Mouse (Mus musculus): Measurements from ENCODE around the gene Lcor. TPM values are rescaled to one million over a fixed set of nuclear protein-coding genes. Genes with fewer than 3 reads are reported as not detected.

The Lcor gene
- polyA plus RNA-seq, 1 experiment, result 4.2 TPM

DNA sequence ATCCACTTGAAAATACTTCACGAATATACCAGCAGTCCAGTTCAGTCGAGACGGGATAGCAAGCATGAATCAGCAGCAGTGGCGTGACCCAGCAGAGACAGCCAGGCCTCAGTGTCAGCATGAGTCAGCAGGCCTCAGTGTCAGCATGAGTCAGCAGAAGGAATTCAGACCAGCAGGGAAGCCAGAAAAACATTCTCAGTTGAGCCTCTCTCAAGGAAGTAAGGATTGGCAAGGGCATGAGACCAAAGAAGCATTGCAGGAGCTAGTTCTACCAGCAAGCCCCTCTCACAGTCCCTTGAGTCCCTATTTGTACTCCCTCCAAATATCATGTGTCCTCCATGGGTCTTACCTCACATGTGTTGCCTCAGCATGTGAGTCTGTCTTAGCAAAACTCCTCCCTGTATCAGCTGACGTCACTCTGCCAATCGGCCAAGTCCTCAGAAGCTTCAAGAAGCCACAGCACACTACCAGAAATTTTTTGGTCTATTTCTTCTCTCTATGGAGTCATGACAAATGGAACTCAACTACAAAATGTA lies 27.3 kb upstream of the Lcor start:
- no peak for TF ChIP-seq POLR2A (IDR thresholded peaks at IDR 0.05; ENCODE audit: borderline replicate concordance, insufficient read depth, low read length)
- no peak for TF ChIP-seq CTCF (IDR thresholded peaks at IDR 0.05; ENCODE audit: borderline replicate concordance, insufficient read depth, low read depth, low read length)
- no peak overlapping the region for H3K4me3 ChIP-seq (replicated peaks; ENCODE audit: insufficient read depth, low read depth, low read length)
- WGBS, result 76% methylated on average over 6 of the region's 6 CpGs
- H3K27ac ChIP-seq (ENCODE audit: insufficient read depth, low read length), result no peak overlapping the region
- H3K4me1 ChIP-seq (ENCODE audit: control insufficient read depth, insufficient read depth, low read length), result no peaks in the 10 kb centered on the region
- DNase-seq, result no peak
- H3K27me3 ChIP-seq (ENCODE audit: control insufficient read depth, insufficient read depth, low read length), result no peaks in the 10 kb centered on the region

DNA sequence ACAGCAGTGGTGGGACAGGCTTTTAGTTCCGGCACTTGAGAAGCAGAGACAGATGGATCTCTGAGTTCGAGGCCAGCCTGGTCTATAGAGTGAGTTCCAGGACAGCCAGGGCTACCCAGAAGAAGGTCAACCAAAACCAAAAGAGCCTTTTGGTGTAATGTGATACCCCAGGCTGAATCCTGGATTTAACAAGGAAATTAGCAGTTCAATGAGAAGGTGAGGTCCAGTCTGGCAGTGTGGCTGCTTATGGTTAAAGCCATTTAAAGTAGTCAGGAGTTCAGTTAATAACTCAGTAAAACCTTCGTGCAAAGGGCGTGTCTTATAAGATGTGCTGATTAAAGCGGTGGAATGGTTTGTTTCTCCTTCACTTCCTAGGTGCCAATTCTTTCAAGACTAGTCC lies 25.3 kb upstream of the Lcor start:
- Histone ChIP-seq H3K27ac (ENCODE audit: insufficient read depth, low read length) (no peak overlapping the region), H3K4me3 (replicated peaks; ENCODE audit: insufficient read depth, low read depth, low read length) (no peak overlapping the region), H3K27me3 (ENCODE audit: control insufficient read depth, insufficient read depth, low read length) (no peaks in the 10 kb centered on the region), H3K4me1 (ENCODE audit: control insufficient read depth, insufficient read depth, low read length) (no peaks in the 10 kb centered on the region)
- no peak for DNase-seq
- no peak for TF ChIP-seq CTCF (IDR thresholded peaks at IDR 0.05; ENCODE audit: borderline replicate concordance, insufficient read depth, low read depth, low read length)
- no peak for TF ChIP-seq POLR2A (IDR thresholded peaks at IDR 0.05; ENCODE audit: borderline replicate concordance, insufficient read depth, low read length)
- 83% methylated on average over 5 of the region's 5 CpGs for WGBS

DNA sequence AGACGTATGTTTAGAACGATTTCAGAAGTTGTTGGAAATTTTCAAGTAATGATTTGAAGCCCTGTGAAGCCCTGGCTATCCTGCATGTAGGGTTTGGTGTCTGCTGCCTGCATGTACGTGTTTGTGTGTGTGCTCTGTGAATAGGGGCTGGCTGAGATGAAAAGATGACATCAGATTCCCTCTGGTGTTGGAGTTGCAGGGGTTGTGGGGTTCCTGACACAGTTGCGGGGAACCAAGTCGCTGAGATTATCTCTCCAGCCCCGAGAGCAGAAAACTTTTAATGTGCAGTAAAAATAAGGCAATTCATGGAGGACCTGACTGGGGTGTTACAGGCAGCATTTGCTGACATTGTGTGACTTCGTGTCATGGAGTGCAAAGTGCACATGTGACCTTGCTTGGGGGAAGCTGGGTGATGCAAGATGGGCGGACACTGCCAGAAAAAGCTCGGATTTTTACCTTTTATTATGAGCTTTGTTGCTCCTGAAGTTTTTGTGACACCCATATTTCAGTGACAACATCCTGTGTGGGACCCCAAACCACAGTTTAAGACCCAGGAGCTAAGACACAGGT lies 20.2 kb upstream of the Lcor start:
- TF ChIP-seq CTCF (IDR thresholded peaks at IDR 0.05; ENCODE audit: borderline replicate concordance, insufficient read depth, low read depth, low read length) (no peak), POLR2A (IDR thresholded peaks at IDR 0.05; ENCODE audit: borderline replicate concordance, insufficient read depth, low read length) (no peak)
- H3K27ac ChIP-seq (ENCODE audit: insufficient read depth, low read length), result no peak overlapping the region
- 79% methylated on average over 9 of the region's 9 CpGs for WGBS
- H3K4me3 ChIP-seq (replicated peaks; ENCODE audit: insufficient read depth, low read depth, low read length), result no peak overlapping the region
- H3K4me1 ChIP-seq (ENCODE audit: control insufficient read depth, insufficient read depth, low read length), result no peaks in the 10 kb centered on the region
- H3K27me3 ChIP-seq (ENCODE audit: control insufficient read depth, insufficient read depth, low read length), result no peaks in the 10 kb centered on the region
- DNase-seq, result no peak

DNA sequence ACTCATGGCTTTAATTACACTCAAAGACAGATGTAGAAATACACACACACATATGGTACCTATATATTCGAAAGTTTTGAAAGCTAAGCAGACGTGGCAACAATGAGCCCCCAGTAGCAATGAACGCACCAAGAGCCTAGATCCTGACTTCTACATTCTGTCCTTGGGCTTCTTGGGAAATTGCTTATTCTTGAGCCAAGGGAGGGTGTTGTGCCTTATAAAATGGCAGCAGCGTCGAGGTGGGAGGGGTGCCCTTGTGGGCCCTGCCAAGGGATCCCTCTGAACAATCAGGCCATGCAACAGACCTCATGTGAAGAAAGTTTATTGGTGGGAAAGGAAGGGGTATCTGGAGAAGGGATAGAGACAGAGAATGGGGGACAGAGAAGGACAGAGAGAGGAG lies 18.6 kb upstream of the Lcor start:
- Histone ChIP-seq H3K27ac (ENCODE audit: insufficient read depth, low read length) (no peak overlapping the region), H3K4me1 (ENCODE audit: control insufficient read depth, insufficient read depth, low read length) (no peaks in the 10 kb centered on the region), H3K4me3 (replicated peaks; ENCODE audit: insufficient read depth, low read depth, low read length) (no peak overlapping the region), H3K27me3 (ENCODE audit: control insufficient read depth, insufficient read depth, low read length) (no peaks in the 10 kb centered on the region)
- DNase-seq, result no peak
- no peak for TF ChIP-seq POLR2A (IDR thresholded peaks at IDR 0.05; ENCODE audit: borderline replicate concordance, insufficient read depth, low read length)
- TF ChIP-seq CTCF (IDR thresholded peaks at IDR 0.05; ENCODE audit: borderline replicate concordance, insufficient read depth, low read depth, low read length), result no peak
- WGBS, result 90% methylated on average over 5 of the region's 5 CpGs

DNA sequence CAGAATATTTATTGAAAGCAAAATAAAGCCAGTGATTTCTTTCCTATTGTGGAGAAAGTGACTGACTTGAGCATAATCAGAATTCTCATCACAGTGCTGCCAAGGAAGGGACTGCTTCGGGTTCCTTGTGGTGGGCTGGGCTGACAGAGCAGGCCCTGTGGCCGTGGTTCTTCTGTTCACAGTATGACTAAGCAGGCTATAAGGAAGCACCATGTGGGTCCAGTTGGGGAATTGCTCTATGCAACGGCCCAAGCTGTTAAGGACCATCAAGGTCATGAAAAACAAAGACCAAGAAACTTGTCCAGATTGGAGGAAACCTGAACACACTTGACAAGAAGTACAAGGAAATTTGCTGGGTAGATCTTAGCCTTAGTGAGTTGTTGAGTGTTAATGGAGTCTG lies 16.0 kb upstream of the Lcor start:
- Histone ChIP-seq H3K4me3 (replicated peaks; ENCODE audit: insufficient read depth, low read depth, low read length) (no peak overlapping the region), H3K27ac (ENCODE audit: insufficient read depth, low read length) (no peak overlapping the region), H3K4me1 (ENCODE audit: control insufficient read depth, insufficient read depth, low read length) (no peaks in the 10 kb centered on the region), H3K27me3 (ENCODE audit: control insufficient read depth, insufficient read depth, low read length) (no peaks in the 10 kb centered on the region)
- no peak for DNase-seq
- 80% methylated on average over 3 of the region's 3 CpGs for WGBS
- no peak for TF ChIP-seq CTCF (IDR thresholded peaks at IDR 0.05; ENCODE audit: borderline replicate concordance, insufficient read depth, low read depth, low read length)
- no peak for TF ChIP-seq POLR2A (IDR thresholded peaks at IDR 0.05; ENCODE audit: borderline replicate concordance, insufficient read depth, low read length)

DNA sequence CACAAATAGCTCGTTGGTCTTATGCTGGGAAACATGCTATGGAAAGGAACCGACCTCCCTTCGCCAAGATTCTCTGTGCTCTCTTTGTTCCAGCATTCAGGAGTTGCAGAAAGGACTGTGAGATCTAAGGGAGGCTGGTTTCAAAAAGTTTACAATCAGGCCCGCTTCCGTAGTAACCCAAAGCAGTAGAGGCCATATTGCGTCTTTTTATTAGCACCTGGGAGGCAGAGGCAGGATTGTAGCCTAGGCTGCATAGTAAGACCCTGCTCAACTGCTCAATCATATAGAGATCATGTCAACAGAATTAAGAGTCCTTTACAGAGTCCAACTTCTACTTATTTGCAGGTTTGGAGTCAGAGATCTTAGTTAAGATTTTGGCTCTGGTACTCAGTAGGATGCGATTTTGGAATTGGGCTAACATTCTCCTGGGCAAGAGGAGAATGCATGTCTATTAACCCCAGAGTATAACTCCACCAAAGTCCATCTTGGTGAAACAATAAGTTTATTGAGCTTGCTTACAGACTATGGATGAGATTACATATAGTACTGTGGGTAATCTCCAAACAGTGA lies 8.8 kb upstream of the Lcor start:
- WGBS, result 88% methylated on average over 7 of the region's 7 CpGs
- Histone ChIP-seq H3K4me3 (replicated peaks; ENCODE audit: insufficient read depth, low read depth, low read length) (no peak overlapping the region), H3K27ac (ENCODE audit: insufficient read depth, low read length) (no peak overlapping the region), H3K27me3 (ENCODE audit: control insufficient read depth, insufficient read depth, low read length) (no peaks in the 10 kb centered on the region; the same call in 1 of the 2 replicates), H3K4me1 (ENCODE audit: control insufficient read depth, insufficient read depth, low read length) (no peaks in the 10 kb centered on the region)
- no peak for TF ChIP-seq CTCF (IDR thresholded peaks at IDR 0.05; ENCODE audit: borderline replicate concordance, insufficient read depth, low read depth, low read length)
- TF ChIP-seq POLR2A (IDR thresholded peaks at IDR 0.05; ENCODE audit: borderline replicate concordance, insufficient read depth, low read length), result no peak
- no peak for DNase-seq

DNA sequence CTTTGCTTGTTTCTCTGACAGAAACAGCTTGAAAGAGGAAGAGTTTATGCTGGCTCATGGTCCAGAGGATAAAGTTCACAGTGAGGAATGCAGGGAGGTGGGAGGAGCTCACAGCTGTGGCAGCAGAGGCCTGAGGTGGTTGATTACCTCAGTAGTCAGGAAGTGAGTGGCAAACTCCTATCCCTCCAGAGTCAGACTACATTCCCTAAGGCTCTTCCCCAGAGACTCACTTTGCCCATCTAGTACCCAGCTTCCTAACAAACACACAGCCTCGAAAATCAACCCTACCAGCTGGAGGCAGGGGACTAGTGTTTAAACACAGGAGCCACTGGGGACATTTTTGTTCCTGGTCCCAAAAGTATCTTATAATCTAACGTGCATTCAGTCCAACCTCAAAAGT lies 7.5 kb upstream of the Lcor start:
- no peaks in the 10 kb centered on the region; the same call in 1 of the 2 replicates for H3K27me3 ChIP-seq (ENCODE audit: control insufficient read depth, insufficient read depth, low read length)
- DNase-seq, result no peak
- TF ChIP-seq CTCF (IDR thresholded peaks at IDR 0.05; ENCODE audit: borderline replicate concordance, insufficient read depth, low read depth, low read length) (no peak), POLR2A (IDR thresholded peaks at IDR 0.05; ENCODE audit: borderline replicate concordance, insufficient read depth, low read length) (no peak)
- H3K4me1 ChIP-seq (ENCODE audit: control insufficient read depth, insufficient read depth, low read length), result no peaks in the 10 kb centered on the region
- no peak overlapping the region for H3K27ac ChIP-seq (ENCODE audit: insufficient read depth, low read length)
- H3K4me3 ChIP-seq (replicated peaks; ENCODE audit: insufficient read depth, low read depth, low read length), result no peak overlapping the region
- WGBS, result 77% methylated on average over 2 of the region's 2 CpGs
